Mouse (Mus musculus) stomach, embryonic 14.5 days (tissue): ENCODE measurements around the gene Fbln5. TPM values are rescaled to one million over a fixed set of nuclear protein-coding genes. Genes with fewer than 3 reads are reported as not detected.

Source experiments
- ATAC-seq: fragments of 200-750 bp; cut with Nextera tagmentation; 2 replicates; pipeline ENCODE4 v1.8.0; 2017; ENCODE audit warnings: low read depth, moderate TSS enrichment; ENCODE audit not compliant: insufficient number of reproducible peaks, insufficient read depth, low FRiP score
- H3K27ac ChIP-seq: fragments of 300-500 bp; sonication (generic); 2 replicates; pipeline ENCODE4 v1.5.1; 2014; ENCODE audit warnings: mild to moderate bottlenecking, low read length, moderate library complexity, mixed read lengths
- H3K27me3 ChIP-seq: fragments of 300-500 bp; sonication (generic); 2 replicates; pipeline ENCODE4 v1.6.1; 2014; ENCODE audit warnings: low read length, control low read depth, mixed read lengths; ENCODE audit not compliant: control insufficient read depth, insufficient read depth
- H3K36me3 ChIP-seq: fragments of 300-500 bp; sonication (generic); 2 replicates; pipeline ENCODE4 v1.6.1; 2014; ENCODE audit warnings: mild to moderate bottlenecking, control low read depth, low read length, moderate library complexity, mixed read lengths; ENCODE audit not compliant: control insufficient read depth, insufficient read depth
- H3K4me1 ChIP-seq: fragments of 300-500 bp; sonication (generic); 2 replicates; pipeline ENCODE4 v1.6.1; 2014; ENCODE audit warnings: low read length, control low read depth, mixed read lengths; ENCODE audit not compliant: control insufficient read depth, insufficient read depth
- H3K4me2 ChIP-seq: fragments of 300-500 bp; sonication (generic); replicated peaks from 2 replicates; pipeline ENCODE4 v1.6.1; 2014; ENCODE audit warnings: low read depth, low read length, control low read depth
- H3K4me3 ChIP-seq: fragments of 300-500 bp; sonication (generic); 2 replicates; pipeline ENCODE4 v1.5.1; 2014; ENCODE audit warnings: low read depth, low read length, control low read depth
- H3K9ac ChIP-seq: fragments of 300-500 bp; sonication (generic); replicated peaks from 2 replicates; pipeline ENCODE4 v1.6.1; 2014; ENCODE audit warnings: low read depth, mild to moderate bottlenecking, control low read depth, low read length, moderate library complexity, mixed read lengths
- H3K9me3 ChIP-seq: fragments of 300-500 bp; sonication (generic); 2 replicates; pipeline ENCODE4 v1.6.1; 2016; ENCODE audit warnings: low read depth, low read length, control low read depth; ENCODE audit not compliant: control insufficient read depth
- WGBS: fragments of 180-500 bp; shearing (Covaris S2); extraction: QIAGEN DNeasy Blood & Tissue Kit; methylation state at CpG from one replicate; pipeline ENCODE4 v1.1.7; 2014; 5-methylcytosine and 5-hydroxymethylcytosine counted together
- polyA plus RNA-seq: library from polyadenylated mRNA; unstranded; fragments of >200 nt; fragmentation: Nextera tagmentation; extraction: Ambion mirVana; gene quantifications from 2 replicates; pipeline ENCODE4 v1.2.1, GENCODE M21; 2014

Fbln5 gene
- polyA plus RNA-seq, 1 experiment from 2014 or later = 50.6 TPM

GRCm38 (mm10) chr12:101718054-101718754 lies 100.7 kb downstream of the Fbln5 start, which contains the start of gene Tc2n:
Gene Tc2n, minus strand, starts transcription at chr12:101718523.
- Histone ChIP-seq H3K4me3 (peak within 1 kb of the TSS; percentile 63), H3K27me3 (no peaks in the 10 kb centered on the region), H3K9me3 (no peaks in the 10 kb centered on the region), H3K27ac (peak within 1 kb of the TSS; percentile 48; the same call in 1 of the 2 replicates), H3K9ac (0 out of 2 replicates have a peak within 1 kb of the TSS, but pooled peaks have one; percentile 28), H3K4me2 (peak within 1 kb of the TSS; percentile 97), H3K4me1 (no peaks in the 10 kb centered on the region), H3K36me3 (no peaks in the 10 kb centered on the region)
- peak; percentile 99 for ATAC-seq
- under 1% methylated on average over 74 of the region's 75 CpGs for WGBS

- Histone ChIP-seq H3K9me3 (no peaks in the 10 kb centered on the region), H3K4me1 (no peaks in the 10 kb centered on the region), H3K27me3 (no peaks in the 10 kb centered on the region), H3K27ac (no peak overlapping the region), H3K36me3 (no peaks in the 10 kb centered on the region), H3K4me2 (no peak overlapping the region), H3K4me3 (no peak overlapping the region), H3K9ac (no peak overlapping the region)
- WGBS = 79% methylated on average over 3 of the region's 3 CpGs
- no peak for ATAC-seq
These were observed 119.7 kb downstream of the Fbln5 start for GRCm38 (mm10) chr12:101699176-101699575.

Other genes starting within 250 kb of the Fbln5 start
- gene Tc2n, start 100.5 kb downstream of the Fbln5 start, polyA plus RNA-seq = 2.6 and 3.1 TPM in 2 replicates
- gene Trip11, start 94.2 kb upstream of the Fbln5 start, polyA plus RNA-seq = 40.2 and 40.9 TPM in 2 replicates
- 15.5 and 18.2 TPM in 2 replicates for gene Atxn3, start 139.2 kb upstream of the Fbln5 start, polyA plus RNA-seq
- gene Cpsf2, start 156.9 kb upstream of the Fbln5 start, polyA plus RNA-seq = 29.0 and 32.6 TPM in 2 replicates